8 mouse cellular contexts compared by ENCODE assay signal in genomic region chr2:12923804-12924591, GRCm38 (mm10). TPM values are rescaled to one million over a fixed set of nuclear protein-coding genes. Genes with fewer than 3 reads are reported as not detected.
DNase-seq lines count a peak whose midpoint lies in the region; ATAC-seq and TF ChIP-seq lines count a peak whose summit lies in the region.

Pter (plus strand) TSS chr2:12924041.

- WGBS in forebrain, embryonic 14.5 days: 1% methylated on average over 24 of the region's 24 CpGs
- 1% methylated on average over 24 of the region's 24 CpGs for WGBS in large intestine, adult 2 months
- 1% methylated on average over 24 of the region's 24 CpGs for WGBS in neural tube, embryonic 14.5 days

- peak; percentile 93 for ATAC-seq in forebrain, embryonic 14.5 days
- ATAC-seq in neural tube, embryonic 14.5 days (ENCODE audit: low read depth): peak; percentile 91

- peak within 1 kb of the TSS; percentile 66 to 77 for H3K4me3 ChIP-seq in ES-E14 (ENCODE audit: insufficient read depth in 1 of 2, low read depth in 1 of 2, low read length in 2 of 2, poor library complexity in 1 of 2, severe bottlenecking in 1 of 2)
- peak within 1 kb of the TSS; percentile 32 for H3K4me3 ChIP-seq in forebrain, embryonic 14.5 days (ENCODE audit: low read depth, low read length)
- H3K4me3 ChIP-seq in neural tube, embryonic 14.5 days (ENCODE audit: low read depth, low read length): peak within 1 kb of the TSS; percentile 34
- H3K4me3 ChIP-seq in testis, adult 2 months (ENCODE audit: control insufficient read depth, low read depth, low read length): peak within 1 kb of the TSS; percentile 79

- TF ChIP-seq CTCF in testis, adult 2 months (IDR thresholded peaks at IDR 0.05; ENCODE audit: control insufficient read depth, insufficient read depth, insufficient replicate concordance, low read depth, low read length): no peak

- H3K9ac ChIP-seq in ES-E14 (ENCODE audit: insufficient read depth, low read depth, low read length, poor library complexity, severe bottlenecking): peak within 1 kb of the TSS; percentile 66
- H3K9ac ChIP-seq in forebrain, embryonic 14.5 days (ENCODE audit: low read length): peak within 1 kb of the TSS; percentile 54
- H3K9ac ChIP-seq in neural tube, embryonic 14.5 days (replicated peaks; ENCODE audit: low read depth, low read length): peak within 1 kb of the TSS; percentile 25; the same call in 1 of the 2 replicates

- DNase-seq in ES-E14 (ENCODE audit: low read depth, low spot score): peak; percentile 98
- peak; percentile 2 for DNase-seq in cerebellum, adult 11-12 months
- peak; percentile 87 for DNase-seq in forebrain, embryonic 14.5 days (ENCODE audit: low spot score)
- peak; percentile 87 to 90 for DNase-seq in heart, postnatal 14 days
- DNase-seq in large intestine, adult 2 months (ENCODE audit: low read depth, low spot score): peak; percentile 77
- peak; percentile 91 to 93 for DNase-seq in lung, adult 18-20 months

- no peaks in the 10 kb centered on the region for H3K27me3 ChIP-seq in forebrain, embryonic 14.5 days (replicated peaks; ENCODE audit: control insufficient read depth, insufficient read depth, low read length)
- no peaks in the 10 kb centered on the region for H3K27me3 ChIP-seq in neural tube, embryonic 14.5 days (ENCODE audit: control insufficient read depth, insufficient read depth, low read length)
- peaks cover 2% of the 10 kb centered on the region; the same call in 1 of the 2 replicates for H3K27me3 ChIP-seq in testis, adult 2 months (ENCODE audit: control insufficient read depth, insufficient read depth, low read length)

- no peaks in the 10 kb centered on the region for H3K36me3 ChIP-seq in ES-E14 (ENCODE audit: control insufficient read depth, insufficient read depth, low read length, poor library complexity, severe bottlenecking)
- H3K36me3 ChIP-seq in forebrain, embryonic 14.5 days (ENCODE audit: control insufficient read depth, insufficient read depth, low read length): no peaks in the 10 kb centered on the region
- H3K36me3 ChIP-seq in neural tube, embryonic 14.5 days (ENCODE audit: control insufficient read depth, insufficient read depth, low read length): no peaks in the 10 kb centered on the region
- H3K36me3 ChIP-seq in testis, adult 2 months (ENCODE audit: control insufficient read depth, insufficient read depth, low read length): no peaks in the 10 kb centered on the region

- in situ Hi-C loops in ES-E14 (cut with MboI; ENCODE audit: low sequenced_read_pairs in 2 of 2, unreplicated experiment in 2 of 2): no loop called here

- no peaks in the 10 kb centered on the region for H3K4me1 ChIP-seq in ES-E14 (ENCODE audit: control insufficient read depth in 2 of 2, insufficient read depth in 2 of 2, low read length in 2 of 2, poor library complexity in 1 of 2)
- peaks cover 13% of the 10 kb centered on the region for H3K4me1 ChIP-seq in forebrain, embryonic 14.5 days (ENCODE audit: control insufficient read depth, insufficient read depth, low read length)
- H3K4me1 ChIP-seq in neural tube, embryonic 14.5 days (ENCODE audit: control insufficient read depth, insufficient read depth, low read length): peaks cover 4% of the 10 kb centered on the region; the same call in 1 of the 2 replicates
- peaks cover 7% of the 10 kb centered on the region for H3K4me1 ChIP-seq in testis, adult 2 months (ENCODE audit: control insufficient read depth, insufficient read depth, low read length)

- H3K27ac ChIP-seq in ES-E14 (ENCODE audit: insufficient read depth, low read depth, low read length, poor library complexity, severe bottlenecking): no peak within 1 kb of the TSS
- no peak within 1 kb of the TSS; the same call in 1 of the 2 replicates for H3K27ac ChIP-seq in forebrain, embryonic 14.5 days (ENCODE audit: low read depth, low read length)
- no peak within 1 kb of the TSS for H3K27ac ChIP-seq in neural tube, embryonic 14.5 days (ENCODE audit: low read depth, low read length)
- H3K27ac ChIP-seq in testis, adult 2 months (ENCODE audit: control insufficient read depth, insufficient read depth, low read depth, low read length): no peak within 1 kb of the TSS

- H3K4me2 ChIP-seq in forebrain, embryonic 14.5 days (ENCODE audit: low read length): peak within 1 kb of the TSS; percentile 68
- H3K4me2 ChIP-seq in neural tube, embryonic 14.5 days (ENCODE audit: low read depth, low read length): peak within 1 kb of the TSS; percentile 62

- intact Hi-C loops in heart, postnatal 14 days (cut with DNase I): no loop called here

- TF ChIP-seq POLR2A in testis, adult 2 months (IDR thresholded peaks at IDR 0.05; ENCODE audit: control insufficient read depth, low read depth, low read length): no peak

- no peaks in the 10 kb centered on the region for H3K9me3 ChIP-seq in ES-E14 (ENCODE audit: control insufficient read depth, insufficient read depth, low read depth, low read length)
- H3K9me3 ChIP-seq in forebrain, embryonic 14.5 days (replicated peaks; ENCODE audit: control insufficient read depth, low read length): no peaks in the 10 kb centered on the region
- H3K9me3 ChIP-seq in neural tube, embryonic 14.5 days (ENCODE audit: control insufficient read depth, low read length): no peaks in the 10 kb centered on the region

TF ChIP-seq in ES-E14, 5 proteins besides CTCF, POLR2A, EP300 and RAD21:
- no peak for TF ChIP-seq MAFK (IDR thresholded peaks at IDR 0.05; ENCODE audit: insufficient read depth, low read depth, low read length)
- TF ChIP-seq HCFC1 (IDR thresholded peaks at IDR 0.05; ENCODE audit: borderline replicate concordance, insufficient read depth, low read length): 0 out of 2 replicates have a peak, but pooled peaks have one; percentile 39

RNA-seq across cellular contexts. Expression of gene Pter, which starts in this region (rescaled TPM):
- 2.5 and 3.9 TPM in 2 replicates for total RNA-seq in ES-E14 (2012; rRNA removed)
- polyA plus RNA-seq in forebrain, embryonic 14.5 days (2014; fragmentation: Nextera tagmentation; extraction: Ambion mirVana): 5.5 and 5.7 TPM in 2 replicates
- 1 to 10 TPM; 5.1 to 5.8 TPM for total RNA-seq in heart, postnatal 14 days (2021)
- 4.7 and 8.4 TPM in 2 replicates for polyA plus RNA-seq in large intestine, adult 2 months (2012; rRNA removed)
- 6.8 and 7.5 TPM in 2 replicates for polyA plus RNA-seq in neural tube, embryonic 14.5 days (2014; fragmentation: Nextera tagmentation; extraction: Ambion mirVana)
- 0.67 and 0.85 TPM in 2 replicates for polyA plus RNA-seq in testis, adult 2 months (2012; rRNA removed)

Comparison
In these comparisons a context has a peak if more than half of its experiments do, and no peak if none do; other contexts are left out.
1. DNase-seq: peak in every context shown above with its lines; median percentile 98 in ES-E14; 92 in lung, adult 18-20 months; 88 in heart, postnatal 14 days; 87 in forebrain, embryonic 14.5 days; 77 in large intestine, adult 2 months; 2 in cerebellum, adult 11-12 months.